Mouse (Mus musculus): ENCODE measurements at regions not wholly inside any gene's neighbourhood (a gene's known extent, or its start where the extent isn't known, plus 50 kb on each side); places are given as distances from the start of the nearest gene placed in this dataset.

DNA sequence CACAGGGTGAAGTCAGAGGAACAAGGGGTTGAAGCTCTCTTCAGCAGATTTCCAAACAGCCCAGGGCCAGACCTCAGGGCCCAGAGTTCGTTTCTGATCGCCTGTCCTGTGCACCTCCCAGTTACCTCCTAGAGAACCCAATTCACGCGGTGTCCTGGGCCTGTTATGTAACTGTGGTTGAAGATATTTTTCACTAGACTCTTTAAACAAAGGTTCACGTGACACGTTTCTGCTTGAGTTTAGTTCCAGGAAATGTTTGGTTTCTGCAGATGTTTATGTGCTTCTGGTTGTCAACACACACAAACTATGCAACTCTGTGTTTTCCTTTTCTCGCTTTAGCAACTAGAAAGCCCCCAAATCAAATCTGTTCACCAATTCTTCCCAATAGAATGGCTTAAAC, 214.0 kb upstream of the Mkln1 start:
- no peak for TF ChIP-seq CTCF (conservative IDR thresholded peaks at IDR 0.05; ENCODE audit: insufficient read depth, insufficient read length, low read depth, low read length)
- TF ChIP-seq POLR2A (IDR thresholded peaks at IDR 0.05; ENCODE audit: low read depth, low read length): no peak

Data from kidney, adult 2 months (tissue).